Mouse (Mus musculus): ENCODE results near the gene Ppp2r1a.

Ppp2r1a gene

DNA sequence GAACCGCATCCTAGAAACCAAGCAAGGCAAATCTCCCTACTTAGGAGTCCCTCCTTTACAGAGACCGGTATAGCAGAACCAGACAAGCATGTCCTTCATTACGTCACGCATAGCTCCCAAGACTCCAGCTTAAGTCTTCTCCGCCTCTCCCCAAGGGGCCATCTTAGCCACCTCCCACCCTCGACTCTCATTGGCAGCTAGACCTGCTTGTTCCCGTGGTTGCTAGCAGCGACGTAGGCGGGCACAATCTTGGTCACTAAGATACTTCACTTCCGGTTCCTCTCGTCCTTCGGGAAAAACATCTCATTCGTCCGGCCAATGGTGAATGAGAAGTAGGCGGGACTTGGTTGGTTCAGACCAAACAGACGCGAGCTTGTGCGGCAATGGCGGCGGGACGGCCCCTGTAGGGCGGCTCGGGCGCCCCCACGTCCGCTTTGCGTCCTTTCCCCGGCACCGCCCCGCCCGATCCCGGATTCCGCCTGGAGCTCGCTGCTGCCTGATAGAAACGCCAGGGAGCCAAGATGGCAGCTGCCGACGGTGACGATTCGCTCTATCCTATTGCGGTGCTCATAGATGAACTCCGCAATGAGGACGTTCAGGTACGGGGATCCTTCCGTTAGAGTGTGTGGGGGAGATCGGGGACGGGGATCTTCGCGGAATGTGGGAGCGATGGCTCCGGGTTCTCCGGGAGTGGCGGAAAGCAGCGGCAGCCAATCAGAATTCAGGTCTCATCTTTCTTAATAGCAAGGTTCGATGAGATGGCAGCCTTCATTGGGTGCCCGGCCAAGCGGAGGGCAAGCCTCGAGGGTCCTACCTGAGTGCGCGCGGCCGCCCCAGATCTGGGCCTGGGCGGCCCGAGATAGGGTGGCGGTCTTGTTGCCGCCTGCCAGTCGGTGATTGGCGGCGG, at the start of gene Ppp2r1a:
TSS of gene Ppp2r1a (plus strand) at position 327 of the 907 bp plus-strand sequence.
- DNase-seq, result peak; percentile 97 to 98

DNA sequence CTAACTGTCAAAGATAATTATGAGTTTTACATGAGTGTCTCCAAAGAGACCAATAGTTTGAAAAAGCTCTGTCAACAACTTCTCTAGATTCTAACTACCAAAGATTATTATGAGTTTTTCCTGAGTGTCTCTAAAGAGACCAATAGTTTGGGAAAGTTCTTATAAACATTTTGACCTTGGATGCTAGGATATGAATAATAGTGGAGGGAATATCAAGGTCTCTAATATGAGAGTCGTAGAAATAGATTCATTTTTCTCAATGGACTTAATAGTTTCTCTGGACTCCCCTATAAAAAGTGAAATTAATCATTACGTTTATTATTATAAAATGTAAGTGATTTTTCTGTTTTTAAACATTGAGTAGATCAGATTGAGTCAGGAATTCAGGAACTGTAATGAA, 40.1 kb upstream of the Ppp2r1a start, which contains the start of gene Vmn1r231:
TSS of gene Vmn1r231 (minus strand) at position 101 of the 400 bp plus-strand sequence.
- DNase-seq, result no peak

DNA sequence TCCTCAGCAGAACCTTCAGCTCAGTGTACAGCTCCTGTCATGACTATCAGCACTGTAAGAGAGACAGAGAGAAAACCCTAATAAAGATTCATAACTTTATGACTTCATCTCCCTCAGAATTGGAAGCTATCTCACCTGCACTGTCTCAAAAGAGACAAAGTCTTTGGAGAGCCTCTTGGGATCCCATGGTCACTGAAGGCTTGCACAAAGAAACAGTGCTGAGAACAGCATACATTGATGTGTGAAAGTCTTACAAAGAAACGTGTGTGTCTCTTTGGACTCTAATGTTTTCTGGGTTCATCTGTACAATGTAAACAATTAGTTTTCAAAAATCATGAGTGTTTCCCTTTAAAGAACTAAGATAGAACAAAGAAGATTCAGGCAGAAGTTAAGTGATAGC, 25.5 kb upstream of the Ppp2r1a start, which contains the start of gene Vmn1r232:
TSS of gene Vmn1r232 (minus strand) at position 101 of the 400 bp plus-strand sequence.
- DNase-seq, result no peak

DNA sequence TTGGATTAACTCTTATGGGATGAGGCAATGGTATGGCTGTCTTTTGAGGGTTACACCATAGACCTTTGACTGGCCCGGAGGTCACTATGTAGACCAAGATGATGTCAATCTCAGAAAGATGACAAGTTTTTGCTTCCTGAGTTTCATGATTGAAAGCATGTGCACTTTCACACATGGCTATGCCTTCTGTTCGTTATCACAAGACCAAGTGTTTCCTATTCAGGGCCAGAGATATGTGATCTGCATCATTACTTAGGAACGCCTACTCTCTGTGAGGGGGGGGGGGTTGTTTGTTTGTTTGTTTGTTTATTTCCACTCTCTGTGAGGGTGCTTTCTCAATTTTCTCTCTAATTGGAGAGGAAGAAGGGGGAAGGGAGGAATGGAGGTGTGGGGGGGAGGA, 885 bp upstream of the Ppp2r1a start:
- no peak for DNase-seq

DNA sequence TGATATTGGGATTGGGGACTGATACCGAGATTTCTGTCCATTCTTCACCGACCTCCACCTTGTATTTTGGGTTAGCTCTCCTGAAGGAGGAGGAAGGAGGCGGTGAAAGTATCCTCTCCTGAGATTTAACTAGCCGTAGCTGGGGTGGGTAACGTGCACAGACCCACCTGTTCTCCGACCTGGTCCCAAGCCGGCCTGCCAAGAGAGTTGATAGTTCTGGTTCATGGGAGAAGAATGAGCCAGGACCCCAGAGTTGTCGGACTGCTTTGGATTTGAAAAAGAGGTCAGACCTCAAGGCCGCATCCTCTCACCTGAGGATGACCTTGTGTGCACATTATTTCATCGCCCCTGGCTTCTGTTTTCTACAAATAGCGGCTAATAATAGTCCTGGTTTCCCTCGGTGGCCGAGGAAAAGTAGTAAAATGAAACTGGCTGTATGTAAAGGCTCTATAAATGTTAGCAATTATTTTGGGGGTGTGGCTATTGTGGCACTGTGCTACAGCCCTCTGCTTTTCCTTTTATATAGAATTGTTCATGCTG, 985 bp downstream of the Ppp2r1a start:
- DNase-seq, result peak; percentile 5 to 17

DNA sequence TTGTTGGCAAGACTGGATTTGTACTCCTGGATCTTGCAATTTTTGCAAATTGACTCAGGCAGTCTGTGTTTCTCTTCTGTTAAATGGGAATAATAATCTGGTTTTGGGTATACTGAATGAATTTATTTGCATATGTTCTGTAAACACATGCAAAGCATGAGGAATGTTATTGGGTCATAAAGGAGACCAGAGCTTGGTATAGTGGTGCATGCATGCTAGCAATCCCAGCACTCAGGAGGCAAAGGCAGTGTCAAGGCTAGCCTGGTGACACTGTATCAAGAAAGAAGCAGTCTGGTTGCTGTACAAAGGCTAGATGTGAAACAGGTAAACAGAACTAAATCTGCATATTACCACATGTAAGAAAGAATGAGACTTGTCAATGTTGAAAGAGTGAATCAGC, 1.5 kb downstream of the Ppp2r1a start:
- no peak for DNase-seq

DNA sequence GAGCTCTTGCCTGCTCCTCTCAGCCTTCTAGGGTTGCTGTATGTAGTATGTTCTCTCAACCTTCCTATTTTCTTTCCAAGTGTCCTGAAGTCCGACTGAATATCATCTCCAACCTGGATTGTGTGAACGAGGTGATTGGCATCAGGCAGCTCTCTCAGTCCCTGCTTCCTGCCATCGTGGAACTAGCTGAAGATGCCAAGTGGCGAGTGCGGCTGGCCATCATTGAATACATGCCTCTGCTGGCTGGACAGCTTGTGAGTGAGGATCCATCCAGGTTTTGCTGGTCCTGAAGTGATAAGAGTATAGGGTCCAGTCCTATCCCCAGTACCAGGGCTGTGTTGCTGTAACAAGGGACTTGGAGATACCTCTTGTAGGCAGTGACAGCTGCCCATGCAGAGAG, 15.3 kb downstream of the Ppp2r1a start:
- no peak for DNase-seq

DNA sequence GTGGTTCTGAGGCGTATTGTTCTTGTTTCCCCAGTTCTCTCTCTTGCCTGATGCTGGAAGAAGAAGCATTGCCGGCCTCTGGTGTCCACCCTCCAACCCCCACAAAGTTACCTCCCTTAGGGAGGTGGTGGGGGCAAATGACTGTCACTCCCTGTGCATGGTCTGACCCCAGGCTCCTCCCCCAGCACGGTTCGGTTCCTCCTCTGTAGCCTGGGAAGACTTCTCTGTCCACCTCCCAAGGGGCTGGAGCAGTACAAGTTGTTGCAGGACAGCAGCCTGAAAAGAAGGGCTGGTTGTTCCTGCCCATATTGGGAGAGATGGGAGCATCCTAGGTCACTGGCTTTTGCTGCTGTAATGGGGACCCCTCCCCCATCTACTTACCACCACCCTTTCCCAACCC, 20.3 kb downstream of the Ppp2r1a start:
- no peak for DNase-seq

DNA sequence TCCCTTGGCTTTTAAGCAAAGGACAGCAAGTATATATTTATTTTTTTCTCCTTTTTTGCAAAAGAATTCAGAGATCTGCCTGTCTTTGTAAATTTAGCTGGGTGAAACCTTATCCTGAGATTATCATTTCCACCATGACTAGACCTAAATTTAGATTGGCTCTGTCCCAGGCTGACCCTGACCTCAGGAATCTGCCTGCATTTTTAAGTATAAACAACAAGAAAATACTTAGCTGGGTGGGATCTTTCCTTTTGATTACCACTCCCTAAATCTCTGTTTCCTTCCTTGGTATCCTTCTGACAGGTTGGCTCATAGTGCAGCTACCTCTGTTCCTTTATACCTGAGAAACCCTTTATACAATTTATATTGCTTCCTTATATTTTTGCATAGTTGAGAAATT, 21.6 kb downstream of the Ppp2r1a start:
- DNase-seq, result no peak

DNA sequence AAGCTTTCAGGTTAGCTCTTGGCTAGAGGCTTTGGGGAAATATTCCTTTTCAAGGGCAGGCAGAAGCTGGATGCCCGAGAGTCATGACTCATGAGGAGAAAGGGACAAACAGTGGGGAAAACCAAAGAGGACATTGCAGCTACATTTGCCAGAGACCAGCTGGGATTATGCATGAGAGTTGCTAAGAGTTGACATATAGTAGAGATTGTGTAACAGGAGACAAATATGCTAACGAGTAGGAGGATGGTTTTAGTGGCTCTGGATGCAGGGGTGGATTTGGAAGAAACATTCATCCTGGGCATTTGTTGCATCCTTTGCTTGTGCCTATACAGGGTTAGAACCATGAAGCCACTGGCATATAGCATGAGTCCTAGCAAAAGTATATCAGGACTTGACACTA, 48.6 kb downstream of the Ppp2r1a start:
- no peak for DNase-seq

DNA sequence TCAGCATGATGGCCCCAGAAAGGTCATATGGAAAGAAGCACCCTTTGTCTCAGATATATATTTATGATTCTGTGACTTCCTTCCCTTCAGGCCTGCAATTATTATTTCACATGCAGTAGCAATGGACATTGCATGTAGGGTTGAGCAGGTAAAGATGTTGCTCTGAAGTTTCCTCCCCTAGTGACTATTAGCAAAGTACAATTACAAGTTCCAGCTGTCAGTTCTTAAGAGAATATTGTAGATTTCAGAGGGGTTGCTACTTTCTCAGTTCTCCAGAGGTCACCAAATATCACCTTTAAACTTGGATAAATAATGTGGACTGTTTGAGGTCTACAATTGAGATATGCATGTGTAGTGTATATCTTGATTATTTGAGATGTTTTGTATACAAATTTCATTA, 51.3 kb downstream of the Ppp2r1a start, which contains the start of gene Vmn1r233:
TSS of gene Vmn1r233 (minus strand) at position 101 of the 400 bp plus-strand sequence.
- no peak for DNase-seq

DNA sequence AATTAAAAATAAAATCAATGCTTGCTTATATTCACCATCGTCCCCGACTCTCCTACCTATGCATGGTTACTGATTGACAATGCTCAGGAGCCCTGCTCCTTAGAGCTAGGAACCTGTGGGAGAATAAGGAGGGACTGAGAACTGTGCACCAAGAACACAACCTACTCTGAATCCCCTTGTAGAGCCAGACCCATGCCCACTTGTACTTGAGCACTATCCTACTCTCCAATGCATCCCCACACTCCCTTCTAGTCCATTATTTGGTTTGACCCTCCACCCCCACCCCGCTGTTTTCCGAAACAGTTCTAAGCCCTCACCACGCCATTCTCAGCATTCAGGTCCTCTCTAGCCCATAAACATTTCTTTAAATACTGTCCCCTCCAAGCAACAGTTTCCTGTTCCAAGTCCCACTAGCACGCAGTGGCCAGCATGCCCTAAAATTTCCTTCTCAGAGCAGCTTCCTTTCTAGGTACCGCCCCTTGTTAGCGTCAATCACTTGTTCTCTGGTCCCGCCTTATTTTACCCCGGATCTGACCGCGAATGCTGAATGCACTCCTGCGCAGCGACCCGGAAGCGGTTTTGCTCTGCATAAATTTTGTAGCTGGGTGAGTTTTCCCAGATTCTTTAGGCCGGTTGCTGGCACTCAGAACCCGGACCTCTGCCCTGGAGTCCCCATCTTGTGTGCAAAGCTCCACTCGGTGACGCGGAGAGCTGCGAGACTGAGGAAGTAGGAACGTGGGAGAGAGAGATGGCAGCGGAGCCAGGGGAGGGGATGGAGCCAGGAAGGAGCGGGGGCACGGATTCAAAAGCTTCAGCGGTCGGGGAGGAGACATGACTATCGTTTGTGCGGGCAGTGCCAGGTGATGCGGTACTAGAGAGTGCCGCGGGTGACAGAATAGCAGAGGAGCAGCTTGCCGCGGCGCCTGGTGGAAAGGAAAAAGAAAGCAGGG, 63.5 kb downstream of the Ppp2r1a start, which contains the start of gene Zfp160:
TSS of gene Zfp160 (plus strand) at position 522 of the 950 bp plus-strand sequence.
- DNase-seq, result peak; percentile 77 to 82

DNA sequence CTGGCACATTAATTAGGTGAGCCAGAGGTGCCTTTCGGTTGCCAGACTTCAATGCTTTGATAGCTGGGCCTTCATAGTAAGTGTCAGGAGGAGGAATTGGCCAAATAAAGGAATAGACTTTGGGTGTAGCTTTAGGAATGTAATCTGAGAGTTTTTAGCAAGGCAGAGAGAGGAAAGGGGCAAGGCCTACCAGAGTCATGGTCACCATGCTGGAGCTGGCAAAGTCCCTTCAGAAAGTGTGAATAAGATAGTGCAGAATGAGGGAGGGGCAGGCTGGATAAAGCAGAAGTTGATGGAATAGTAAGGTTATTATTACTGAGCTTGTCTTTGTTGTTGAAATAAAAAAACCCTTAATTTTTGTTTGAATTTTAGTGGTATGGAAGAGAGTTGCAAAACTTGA, 64.6 kb downstream of the Ppp2r1a start:
- no peak for DNase-seq

All from thymus, postnatal 36 days (tissue).